Comparison of ENCODE assay signal across 22 mouse cellular contexts in genomic region chr6:91681841-91682240, GRCm38 (mm10). TPM values are rescaled to one million over a fixed set of nuclear protein-coding genes. Genes with fewer than 3 reads are reported as not detected.
DNase-seq lines count a peak whose midpoint lies in the region; TF ChIP-seq lines count a peak whose summit lies in the region.
"Had no signal": no experiment of that assay in that cellular context is flagged by ENCODE, and none has a peak within 500 bp of the region (broad histone marks: within the 10 kb centered on the region; RNA-seq: fewer than 3 reads in every experiment).

No protein-coding gene starts in this region.

- no peaks in the 10 kb centered on the region for H3K27me3 ChIP-seq in ES-Bruce4 (ENCODE audit: control insufficient read depth, insufficient read depth, low read length, poor library complexity, severe bottlenecking)
- H3K27me3 ChIP-seq: embryonic facial prominence, embryonic 13.5 days; embryonic facial prominence, embryonic 15.5 days; Patski had no signal

- peaks cover 4% of the 10 kb centered on the region for H3K4me1 ChIP-seq in ES-Bruce4 (ENCODE audit: control insufficient read depth, insufficient read depth, low read length)
- H3K4me1 ChIP-seq in bone marrow macrophage, adult 2 months (ENCODE audit: control insufficient read depth, insufficient read depth, low read length), result peaks cover 45% of the 10 kb centered on the region

- H3K36me3 ChIP-seq in ES-Bruce4 (ENCODE audit: control insufficient read depth, insufficient read depth, low read length, poor library complexity, severe bottlenecking), result no peaks in the 10 kb centered on the region
- H3K36me3 ChIP-seq: embryonic facial prominence, embryonic 13.5 days; embryonic facial prominence, embryonic 15.5 days; forebrain, embryonic 10.5 days; forebrain, embryonic 12.5 days had no signal

- intact Hi-C loops in gastrocnemius, adult 2 months (cut with DNase I), result loop anchor here (2.0 to 5.0 kb wide), 3 partner anchors 61 to 155 kb away; no protein-coding TSS in a partner anchor
- intact Hi-C loops in gastrocnemius, postnatal 14 days (cut with DNase I; ENCODE audit: low total_unique reads), result no loop called here
- intact Hi-C loops in left cerebral cortex, postnatal 10 days (cut with DNase I), result loop anchor here (5.0 kb wide), 1 partner anchor 105 kb away; no protein-coding TSS in a partner anchor

- no peak for TF ChIP-seq POLR2A in ES-Bruce4 (IDR thresholded peaks at IDR 0.05; ENCODE audit: insufficient read depth, low read length)
- no peak for TF ChIP-seq POLR2A in bone marrow macrophage, adult 2 months (IDR thresholded peaks at IDR 0.05; ENCODE audit: borderline replicate concordance, low read depth, low read length)

- no peak for TF ChIP-seq CTCF in gastrocnemius, adult 2 months (IDR thresholded peaks at IDR 0.05)
- no peak for TF ChIP-seq CTCF in ES-Bruce4 (IDR thresholded peaks at IDR 0.05; ENCODE audit: low read depth, low read length)
- TF ChIP-seq CTCF in bone marrow macrophage, adult 2 months (IDR thresholded peaks at IDR 0.05; ENCODE audit: low read depth, low read length), result no peak

- no peak overlapping the region for H3K4me3 ChIP-seq in gastrocnemius, adult 2 months
- H3K4me3 ChIP-seq in ES-Bruce4 (ENCODE audit: low read depth, low read length), result no peak overlapping the region
- H3K4me3 ChIP-seq in bone marrow macrophage, adult 2 months (ENCODE audit: insufficient read depth, low read length), result no peak overlapping the region
- H3K4me3 ChIP-seq: embryonic facial prominence, embryonic 13.5 days; embryonic facial prominence, embryonic 15.5 days; erythroblast, embryonic 14.5 days; forebrain, embryonic 10.5 days; forebrain, embryonic 12.5 days had no signal

- no peak for TF ChIP-seq EP300 in ES-Bruce4 (IDR thresholded peaks at IDR 0.05; ENCODE audit: insufficient read depth, low read depth, low read length)

- H3K9me3 ChIP-seq in ES-Bruce4 (replicated peaks; ENCODE audit: control insufficient read depth, insufficient read depth, low read length, poor library complexity, severe bottlenecking), result no peaks in the 10 kb centered on the region
- H3K9me3 ChIP-seq: embryonic facial prominence, embryonic 13.5 days; embryonic facial prominence, embryonic 15.5 days; forebrain, embryonic 10.5 days; forebrain, embryonic 12.5 days had no signal

- peak overlapping the region; percentile 99; the same call in 1 of the 2 replicates for H3K27ac ChIP-seq in gastrocnemius, adult 2 months
- peak overlapping the region; percentile 74; the same call in 1 of the 2 replicates for H3K27ac ChIP-seq in ES-Bruce4 (ENCODE audit: insufficient read depth, low read length)
- H3K27ac ChIP-seq in bone marrow macrophage, adult 2 months (ENCODE audit: insufficient read depth, low read depth, low read length), result peak overlapping the region; percentile 99
- H3K27ac ChIP-seq: embryonic facial prominence, embryonic 13.5 days; embryonic facial prominence, embryonic 15.5 days; forebrain, embryonic 12.5 days had no signal

- no peak overlapping the region for H3K9ac ChIP-seq in ES-Bruce4 (ENCODE audit: low read depth, poor library complexity, severe bottlenecking)
- H3K9ac ChIP-seq: embryonic facial prominence, embryonic 13.5 days; embryonic facial prominence, embryonic 15.5 days; forebrain, embryonic 12.5 days had no signal

- no peak for DNase-seq in gastrocnemius, adult 2 months
- no peak for DNase-seq in gastrocnemius, postnatal 14 days
- no peak for DNase-seq in left cerebral cortex, postnatal 10 days (ENCODE audit: extremely low spot score in 1 of 2, low spot score in 2 of 2)
- no peak for DNase-seq in frontal cortex, postnatal 14 days (ENCODE audit: low spot score in 2 of 2)
- no peak for DNase-seq in liver
- DNase-seq: adrenal gland, adult 8-10 months; adrenal gland, postnatal 14 days; adrenal gland, postnatal 36 days; cerebellum, adult 11 months; cerebellum, adult 18-20 months; cerebellum, adult 8-10 months; cerebellum, postnatal 14 days; cerebellum, postnatal 36 days; embryo, embryonic 11 days had no signal

RNA-seq across cellular contexts. Expression of gene Slc6a6, which starts 2.0 kb away (rescaled TPM):
- total RNA-seq in gastrocnemius, adult 2 months (2021), result 10 to 100 TPM; 67.0 to 91.9 TPM
- total RNA-seq in gastrocnemius, postnatal 14 days (2021), result 10 to 100 TPM; 33.5 to 39.8 TPM
- polyA plus RNA-seq in ES-Bruce4 (2011; ENCODE audit: insufficient read depth, insufficient read length, low read depth, missing spikeins), result 109 and 114 TPM in 2 replicates
- polyA plus RNA-seq in bone marrow macrophage, adult 2 months (2012; ENCODE audit: insufficient read depth, insufficient read length, missing spikeins), result 510 and 575 TPM in 2 replicates
- total RNA-seq in left cerebral cortex, postnatal 10 days (2021), result 100 to 1,000 TPM; 198 to 215 TPM
